Mouse (Mus musculus) heart, adult 9 months (tissue): ENCODE data around the gene Irx6.

Experiments used
- DNase-seq, 2 experiments: peaks; one replicate each; pipeline ENCODE4 v3.0.0; 2022; ENCODE audit warnings: low spot score in 2 of 2

The Irx6 gene

GRCm38 (mm10) chr8:92674244-92675128, at the start of gene Irx6:
Gene Irx6 (plus strand): TSS chr8:92674288.
- no peak for DNase-seq

GRCm38 (mm10) chr8:92628711-92629650, 45.1 kb upstream of the Irx6 start:
- DNase-seq = no peak

GRCm38 (mm10) chr8:92633199-92633598, 40.9 kb upstream of the Irx6 start:
- DNase-seq = no peak

GRCm38 (mm10) chr8:92640820-92641219, 33.3 kb upstream of the Irx6 start:
- no peak for DNase-seq

GRCm38 (mm10) chr8:92646637-92647036, 27.5 kb upstream of the Irx6 start:
- DNase-seq = peak; percentile 2 to 4

DNA sequence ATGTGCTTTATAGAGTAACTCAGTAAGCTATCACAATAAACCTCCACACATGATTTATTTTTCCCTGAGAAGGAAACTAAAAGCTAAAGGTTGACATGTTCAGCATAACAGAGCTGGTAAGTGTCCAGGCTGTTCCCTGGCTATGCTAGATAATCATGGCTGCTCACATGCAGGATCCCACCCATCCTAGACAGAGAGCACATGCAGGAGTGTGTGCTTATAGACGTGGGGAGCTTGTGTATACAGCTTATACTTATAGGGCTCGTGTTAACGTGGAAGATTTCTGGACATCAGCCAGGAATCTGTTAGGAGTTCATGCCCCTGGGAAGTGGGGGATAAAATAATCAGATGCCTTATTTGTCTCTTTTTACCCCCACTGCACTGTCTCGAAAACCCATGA, 9.9 kb upstream of the Irx6 start:
- DNase-seq = no peak

DNA sequence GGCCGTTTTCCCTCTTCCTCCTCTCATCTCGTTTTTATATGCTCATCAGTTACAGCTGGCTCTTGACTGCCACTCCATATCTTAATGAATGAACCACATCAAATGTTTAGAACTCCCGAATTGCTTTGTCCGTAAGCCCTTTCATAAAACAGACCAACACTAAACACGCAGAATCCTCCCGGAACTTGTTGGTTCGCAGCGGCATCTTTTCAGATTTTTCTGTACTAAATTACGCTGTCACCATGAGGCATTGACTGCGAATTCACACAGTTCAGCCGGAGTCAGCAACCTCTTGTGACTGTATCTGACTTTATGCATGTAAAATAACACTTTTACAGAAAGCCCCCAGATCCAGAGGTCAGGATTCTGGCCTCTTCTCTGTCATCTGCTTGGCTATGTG, 3.9 kb upstream of the Irx6 start:
- DNase-seq = no peak

DNA sequence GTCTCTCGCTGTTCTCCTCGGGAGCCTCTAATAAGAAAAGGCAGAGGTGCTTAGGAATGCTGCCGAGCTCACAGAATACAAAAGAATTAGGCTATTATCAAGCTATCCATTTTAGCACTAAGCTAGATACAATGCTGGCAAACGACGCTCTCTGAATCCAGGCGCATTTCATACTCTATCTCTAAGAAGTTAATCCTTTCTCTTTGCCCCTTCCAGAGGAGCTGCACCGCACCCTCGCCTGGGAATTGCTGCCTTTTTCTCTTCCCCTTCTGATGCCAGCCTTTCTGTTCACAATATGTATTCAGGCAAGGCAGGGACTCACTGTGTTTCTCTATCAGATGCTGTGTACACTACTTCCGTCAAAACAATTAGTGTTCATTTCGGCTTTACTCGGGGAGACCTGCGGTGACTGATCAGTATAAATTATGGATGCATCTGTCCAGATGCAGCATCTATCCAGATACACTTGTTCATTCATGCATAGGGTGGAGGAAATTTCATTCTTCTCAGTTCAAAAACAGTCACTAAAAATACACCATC, 3.4 kb upstream of the Irx6 start:
- no peak for DNase-seq

GRCm38 (mm10) chr8:92671892-92672291, 2.2 kb upstream of the Irx6 start:
- DNase-seq = no peak

DNA sequence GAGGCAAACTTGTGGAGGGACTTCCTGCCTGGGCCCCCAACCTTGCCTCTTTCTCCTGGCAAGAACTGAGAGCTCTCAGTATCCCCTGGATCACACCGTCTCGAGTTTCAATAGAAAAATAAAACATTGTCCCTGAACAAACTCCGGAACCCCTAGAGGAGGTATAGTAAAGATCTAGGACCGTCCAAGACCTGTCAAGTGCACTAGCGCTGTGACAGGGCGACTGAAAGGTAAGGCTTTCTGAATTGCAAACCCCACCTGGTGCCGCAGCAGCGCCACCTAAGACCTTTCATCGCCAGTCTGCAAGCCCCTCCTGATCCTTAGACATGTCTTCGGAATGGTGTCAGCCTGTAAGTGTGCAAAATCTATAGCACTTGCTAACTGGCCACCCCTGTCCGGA, 987 bp upstream of the Irx6 start:
- no peak for DNase-seq

GRCm38 (mm10) chr8:92673555-92674243, 389 bp upstream of the Irx6 start:
- DNase-seq = peak; percentile 21 to 24

DNA sequence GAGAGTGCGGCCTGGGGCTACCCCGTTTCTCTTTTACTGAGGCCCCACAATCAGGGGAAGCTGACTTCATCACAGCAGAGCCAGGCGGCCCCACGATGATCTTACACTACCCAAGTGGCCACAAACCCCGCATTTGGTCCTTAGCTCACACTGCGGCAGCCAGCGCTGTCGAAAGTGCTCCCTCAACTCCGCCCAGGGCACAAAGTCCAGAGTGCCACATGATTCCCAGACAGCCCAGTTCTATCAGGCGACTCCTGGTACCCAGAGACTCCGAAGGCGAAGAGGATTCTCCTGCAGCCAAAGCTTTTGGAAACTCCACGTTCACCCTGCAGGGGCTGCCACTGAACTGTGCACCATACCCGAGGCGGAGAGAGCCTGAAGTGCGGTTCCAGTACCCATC, 4.3 kb downstream of the Irx6 start:
- no peak for DNase-seq

GRCm38 (mm10) chr8:92697361-92697760, 23.3 kb downstream of the Irx6 start:
- DNase-seq = no peak

GRCm38 (mm10) chr8:92698411-92698810, 24.3 kb downstream of the Irx6 start:
- no peak for DNase-seq

DNA sequence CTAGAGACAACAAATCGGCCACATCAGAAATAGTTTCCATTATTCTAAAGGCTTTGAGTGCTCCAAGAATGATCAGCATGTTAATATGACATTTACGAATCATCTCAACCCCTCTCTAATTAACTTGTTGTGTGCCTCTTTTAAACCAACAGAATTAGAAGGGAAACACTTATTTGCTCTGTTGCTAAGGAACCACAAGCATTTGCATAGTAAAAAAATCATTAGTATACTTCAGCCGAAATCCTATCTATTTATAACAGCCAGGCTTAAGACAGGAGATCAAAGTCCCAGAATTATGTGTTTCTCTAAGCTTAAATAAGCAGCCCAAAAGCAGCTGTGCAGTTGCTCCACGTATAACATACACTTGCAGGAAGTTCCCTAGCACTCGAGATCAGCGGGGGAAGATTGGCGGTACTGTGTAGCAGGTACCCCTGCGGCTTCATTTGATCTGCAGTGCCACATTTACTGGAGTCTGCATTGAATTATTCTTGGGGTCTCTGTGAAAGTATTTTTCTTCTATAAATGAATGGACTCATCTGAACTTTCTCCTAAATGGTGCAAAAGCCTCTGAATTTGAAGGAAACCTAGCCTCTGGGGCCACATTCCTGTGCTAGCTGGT, 25.9 kb downstream of the Irx6 start:
- DNase-seq = no peak

GRCm38 (mm10) chr8:92703375-92703774, 29.3 kb downstream of the Irx6 start:
- DNase-seq = peak; percentile 22 to 34

DNA sequence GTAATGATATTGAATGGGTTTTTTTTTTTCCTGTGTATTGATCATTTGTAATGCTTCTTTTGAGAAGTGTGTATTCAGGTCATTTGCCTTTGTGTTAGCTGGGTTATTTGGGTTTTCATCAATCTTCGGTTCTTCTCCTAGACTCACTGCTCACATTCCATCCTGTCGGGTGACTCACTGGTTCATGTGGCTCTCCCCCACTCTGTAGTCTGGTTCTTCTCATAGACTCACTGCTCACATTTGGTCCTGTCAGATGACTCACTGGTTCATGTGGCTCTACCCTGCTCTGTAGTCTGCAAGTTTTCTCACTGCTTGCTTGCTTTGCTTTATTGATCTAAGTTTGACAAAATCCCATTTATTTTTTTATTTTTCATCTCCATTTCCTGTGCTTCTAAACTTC, 32.2 kb downstream of the Irx6 start:
- no peak for DNase-seq

- no peak for DNase-seq
These were observed 39.2 kb downstream of the Irx6 start for GRCm38 (mm10) chr8:92713286-92713685.

DNA sequence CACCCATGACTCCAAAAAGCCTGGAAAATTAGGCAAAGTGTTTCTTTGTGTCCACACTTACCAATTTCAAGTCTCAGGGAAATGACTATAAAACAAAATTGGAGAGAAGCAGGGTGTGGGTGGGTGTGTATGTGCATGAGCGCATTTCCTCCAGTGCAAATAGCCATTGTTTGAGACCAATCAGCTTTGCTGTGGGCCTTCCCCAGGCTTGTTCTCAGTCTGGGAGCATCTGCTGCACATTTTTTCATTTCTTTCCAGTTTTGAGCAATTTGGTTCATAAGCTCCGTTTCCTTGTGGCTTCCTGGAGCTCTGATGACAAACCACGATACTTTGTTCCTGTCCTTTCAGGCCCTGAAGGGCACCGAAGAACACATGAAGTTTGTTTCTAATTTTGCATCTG, 43.3 kb downstream of the Irx6 start:
- peak in 1 of 2 experiments; percentile 33 for DNase-seq

DNA sequence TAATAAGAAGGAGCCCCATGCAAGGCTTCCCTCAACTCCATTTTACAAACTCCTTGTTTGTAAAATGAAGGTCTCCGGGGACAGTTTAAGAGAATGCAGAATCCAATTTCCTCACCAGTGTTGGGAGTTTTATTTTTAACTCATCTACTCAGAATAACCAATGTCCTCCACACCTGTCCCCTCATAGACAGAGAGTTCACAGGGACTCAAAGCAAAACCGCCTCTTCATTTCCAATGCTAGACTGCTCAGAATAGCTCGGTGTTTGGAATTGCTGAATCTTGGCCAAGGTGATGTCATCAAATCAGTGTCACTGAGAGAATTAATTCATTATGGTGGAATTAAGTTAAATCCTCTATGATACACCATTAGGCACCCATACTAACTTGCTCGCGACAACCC, 44.0 kb downstream of the Irx6 start:
- no peak for DNase-seq

- peak; percentile 51 to 65 for DNase-seq
These were observed 47.3 kb downstream of the Irx6 start for GRCm38 (mm10) chr8:92721266-92721935.
